Mouse (Mus musculus) kidney, adult 9 months (tissue): ENCODE measurements around the gene Ankdd1b.
A peak's percentile ranks its signal among the peaks of the same experiment; 100 is the strongest.

Source experiments
- DNase-seq: peaks from one replicate; pipeline ENCODE4 v3.0.0; 2022

Ankdd1b gene

DNA sequence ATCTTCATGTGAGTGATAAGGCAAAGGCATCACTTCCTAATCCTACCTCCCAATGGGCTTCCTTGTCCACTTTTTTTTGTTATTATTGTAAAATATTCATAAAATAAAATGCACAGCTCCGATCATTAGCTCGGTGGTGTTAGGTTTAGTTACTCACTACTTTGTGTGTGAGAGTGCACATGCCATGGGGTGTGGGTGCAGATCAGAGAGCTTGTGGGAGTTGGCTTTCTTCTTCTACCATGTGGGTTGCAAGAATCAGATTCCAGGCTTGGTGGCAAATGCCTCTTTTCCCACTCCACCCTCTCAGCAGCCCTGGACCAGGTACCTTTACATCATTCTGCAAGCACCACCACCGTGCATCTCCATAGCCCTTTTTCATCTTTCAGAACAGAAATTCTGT lies 18.4 kb downstream of the Ankdd1b start:
- DNase-seq = no peak

DNA sequence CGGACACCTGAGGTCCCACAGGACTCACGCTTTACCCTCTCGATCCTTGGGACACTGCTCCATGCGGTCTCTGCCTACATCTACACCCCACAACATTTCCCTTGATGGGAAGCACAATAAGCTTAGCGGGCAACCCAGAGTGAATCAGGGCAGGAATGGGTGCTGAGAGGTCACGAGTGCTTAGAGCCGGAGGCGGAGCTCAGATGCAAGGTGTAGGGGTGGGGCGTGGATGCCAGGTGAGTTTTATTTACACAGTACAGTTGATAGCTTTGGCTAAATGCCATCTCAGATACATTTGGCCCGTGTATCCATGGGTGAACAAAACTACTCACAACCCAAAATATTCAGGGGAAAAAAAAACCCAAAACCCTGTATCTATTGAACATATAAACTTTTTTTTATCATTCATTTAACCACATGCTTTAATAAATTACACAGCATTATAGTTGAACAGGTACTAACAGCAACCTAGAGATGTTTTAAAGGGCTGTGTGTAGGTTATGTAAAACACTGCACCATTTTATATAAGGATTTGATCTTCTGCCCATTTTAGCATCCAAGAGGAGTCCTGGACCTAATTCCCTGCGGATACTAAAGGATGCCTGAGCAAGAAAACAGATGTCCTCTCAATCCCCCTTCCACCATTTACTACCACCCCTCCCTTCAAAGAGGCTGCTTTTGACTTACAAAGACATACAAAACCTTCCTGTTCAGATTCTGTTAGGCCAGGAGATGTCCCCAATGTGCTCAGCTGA lies 19.4 kb downstream of the Ankdd1b start:
- no peak for DNase-seq

DNA sequence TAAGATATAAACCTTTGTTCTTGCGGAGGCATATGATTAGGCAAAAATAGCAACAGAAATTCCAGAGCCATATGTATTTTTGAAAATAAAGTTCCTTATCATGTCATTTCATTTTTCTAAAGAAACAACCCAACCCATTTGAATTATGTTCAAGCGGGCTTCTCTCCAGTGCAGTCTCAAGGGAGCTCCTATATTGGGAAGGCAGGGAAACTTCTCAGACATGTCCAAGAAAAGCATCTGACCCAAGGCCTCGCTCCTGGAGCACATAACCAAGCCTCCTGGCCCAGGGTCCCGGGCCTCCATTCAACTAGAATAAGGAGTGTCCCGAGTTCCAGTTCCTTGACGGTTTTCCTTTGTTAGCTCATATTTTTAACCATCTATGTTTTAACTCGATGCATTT lies 20.1 kb downstream of the Ankdd1b start:
- DNase-seq = no peak

DNA sequence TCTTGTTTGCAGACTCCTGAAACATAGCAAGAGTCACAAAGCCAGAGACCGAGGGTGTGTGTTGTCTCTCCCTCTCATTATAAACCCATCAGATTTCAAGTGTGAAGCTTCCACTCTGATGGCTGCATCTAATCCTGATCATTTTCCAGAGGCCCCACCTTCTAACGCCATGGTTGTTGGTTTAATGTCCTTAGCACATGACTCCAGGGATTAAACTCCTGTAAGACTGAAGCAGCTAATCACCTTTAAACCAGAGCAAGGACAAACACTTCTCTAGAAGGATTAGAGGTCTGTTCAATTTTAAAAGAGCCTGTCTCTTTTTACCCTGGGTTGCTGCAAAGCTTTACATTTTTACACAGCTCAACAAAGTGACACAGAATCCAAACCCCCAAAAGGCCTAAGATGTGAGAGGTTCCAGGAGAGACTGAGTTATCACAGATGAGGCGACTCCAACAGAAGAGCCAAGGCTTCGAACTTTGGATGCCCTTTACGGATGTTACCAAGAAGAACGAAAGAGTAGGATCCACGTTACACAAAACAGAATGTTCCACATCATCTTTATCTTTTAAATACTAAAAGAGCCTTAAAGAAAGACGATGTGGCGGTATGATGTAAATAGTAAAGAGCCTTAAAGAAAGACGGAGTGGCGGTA lies 20.7 kb downstream of the Ankdd1b start:
- DNase-seq = no peak

GRCm38 (mm10) chr13:96440436-96440835 lies 30.6 kb downstream of the Ankdd1b start:
- no peak for DNase-seq

- no peak for DNase-seq
Measured at GRCm38 (mm10) chr13:96436921-96437320, 34.1 kb downstream of the Ankdd1b start.

- peak; percentile 66 for DNase-seq
Measured at GRCm38 (mm10) chr13:96435793-96436192, 35.2 kb downstream of the Ankdd1b start.

DNA sequence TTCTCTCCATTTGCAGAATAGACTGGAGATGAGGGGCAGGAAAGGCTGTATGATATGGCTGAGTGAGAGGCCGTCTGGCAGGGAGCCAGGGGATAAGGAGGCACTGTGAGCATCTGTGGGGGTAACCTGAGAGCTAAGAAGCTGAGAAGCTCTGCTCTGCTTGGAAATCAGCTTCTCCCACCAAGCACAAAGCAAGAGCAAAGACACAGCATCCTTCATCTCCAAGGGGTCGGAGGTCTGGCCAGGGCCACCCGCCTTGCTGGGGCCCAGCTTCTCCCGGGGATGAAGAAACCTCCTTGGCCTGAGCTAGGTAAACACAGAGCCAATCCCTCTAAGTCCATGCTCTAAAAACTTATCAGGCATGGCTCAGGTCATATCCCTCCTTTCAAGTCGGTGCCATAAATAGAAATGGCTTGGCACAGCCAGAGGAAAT lies 36.1 kb downstream of the Ankdd1b start:
- no peak for DNase-seq

- no peak for DNase-seq
Measured at GRCm38 (mm10) chr13:96433648-96434190, 37.3 kb downstream of the Ankdd1b start.

DNA sequence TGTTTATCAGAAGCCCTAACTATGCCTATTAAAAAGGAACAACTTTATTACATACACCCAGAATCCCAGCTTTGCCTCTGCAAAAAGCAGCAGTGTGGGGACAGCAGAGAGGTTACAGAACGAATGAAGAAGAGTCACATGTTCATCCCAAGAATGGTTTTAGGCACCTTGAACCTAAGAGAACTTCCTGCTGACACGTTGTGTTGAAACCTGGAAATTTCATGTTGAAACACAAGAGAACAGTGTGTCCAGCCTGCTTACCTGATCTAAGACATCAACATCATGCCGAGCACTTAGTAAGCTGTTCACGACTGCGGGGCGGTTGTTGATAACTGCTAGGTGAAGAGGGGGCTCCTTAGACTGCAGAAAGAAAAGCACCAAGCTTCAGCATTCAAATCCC lies 38.0 kb downstream of the Ankdd1b start:
- DNase-seq = no peak

DNA sequence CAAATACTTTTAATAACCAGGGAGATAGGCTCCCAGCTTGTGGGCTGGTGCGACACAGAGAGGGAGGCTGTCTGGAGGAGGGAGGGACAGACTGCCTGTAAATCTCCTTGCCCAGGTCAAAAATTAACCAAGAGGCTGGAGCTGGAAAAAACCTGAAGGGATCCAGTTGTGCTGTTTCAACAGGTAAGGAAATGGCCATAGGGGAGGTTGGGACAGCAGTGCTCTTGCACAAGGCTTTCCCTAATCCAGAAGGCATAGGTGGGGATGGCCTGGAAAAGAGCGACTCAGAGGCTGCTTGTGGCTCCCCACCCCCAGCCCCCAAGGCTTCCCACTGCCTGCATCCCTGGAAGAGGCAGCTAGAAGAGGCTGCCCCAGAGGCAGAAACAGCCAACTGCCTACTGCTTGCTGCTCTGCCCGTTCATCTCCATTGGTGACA lies 38.6 kb downstream of the Ankdd1b start:
- peak; percentile 91 for DNase-seq

DNA sequence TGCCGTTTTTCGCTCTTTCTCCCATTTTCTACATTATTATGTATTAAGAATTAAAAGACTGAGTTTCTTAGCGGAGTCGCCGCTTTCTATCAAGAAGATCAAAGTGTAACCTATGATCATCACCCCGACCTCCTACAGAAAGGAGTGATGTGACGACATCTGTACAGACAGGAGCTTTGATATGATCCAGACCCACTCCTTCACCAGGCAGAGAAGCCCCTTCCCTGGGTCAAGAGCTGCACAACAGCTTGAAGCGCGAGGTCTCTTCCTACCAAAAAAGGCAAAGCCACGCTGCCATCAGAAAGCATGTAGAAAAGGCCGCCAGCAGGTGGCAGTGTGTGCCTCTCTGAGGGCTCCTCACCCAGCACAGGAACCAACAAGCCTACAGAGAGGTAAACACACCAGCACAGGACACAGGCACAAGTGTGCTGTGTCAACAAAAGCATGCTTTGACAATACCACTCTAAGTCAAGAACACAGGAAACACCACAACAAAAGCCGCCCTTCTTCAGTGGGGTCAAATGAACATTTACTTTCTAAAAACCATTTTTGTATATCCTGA lies 39.3 kb downstream of the Ankdd1b start:
- peak; percentile 94 for DNase-seq

DNA sequence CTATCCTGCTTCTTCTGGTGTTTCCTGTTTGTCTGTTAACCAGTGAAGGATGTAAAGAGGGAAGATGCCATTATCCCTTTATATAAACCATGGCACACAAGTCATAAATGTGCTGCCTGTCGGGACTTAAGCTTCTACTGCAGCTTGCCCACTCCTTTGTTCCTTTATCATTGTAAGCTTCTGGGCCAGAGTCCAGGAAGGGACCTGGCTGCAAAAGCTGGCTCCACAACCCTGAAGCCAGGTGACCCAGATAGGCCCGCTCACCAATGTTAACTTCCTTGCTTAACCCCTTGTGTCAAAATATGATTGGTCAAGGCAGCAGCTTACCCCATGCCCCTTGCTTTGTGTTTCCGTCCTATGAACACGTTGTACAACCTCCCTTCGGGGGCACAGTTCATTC lies 42.5 kb downstream of the Ankdd1b start:
- no peak for DNase-seq

DNA sequence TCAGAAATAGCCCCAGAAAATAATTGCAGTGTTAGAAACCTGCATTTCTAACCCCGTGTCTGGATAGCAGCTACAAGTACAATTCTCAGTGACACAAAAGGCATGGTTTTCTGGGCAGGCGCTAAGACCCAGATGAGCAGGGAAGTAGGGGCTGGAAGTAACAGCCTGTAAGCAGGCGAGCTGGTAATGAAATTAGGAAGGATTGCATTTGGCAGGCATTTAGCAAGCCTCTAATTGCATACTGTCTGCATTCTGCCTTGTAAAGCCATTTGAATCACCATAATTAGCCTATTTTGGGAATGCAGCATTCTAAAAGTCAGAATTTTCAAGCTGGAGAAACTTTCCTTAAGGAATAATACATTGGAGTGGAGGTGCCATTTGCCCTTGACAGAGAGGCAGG lies 45.0 kb downstream of the Ankdd1b start:
- DNase-seq = no peak

- no peak for DNase-seq
Measured at GRCm38 (mm10) chr13:96424496-96425274, 46.3 kb downstream of the Ankdd1b start.

DNA sequence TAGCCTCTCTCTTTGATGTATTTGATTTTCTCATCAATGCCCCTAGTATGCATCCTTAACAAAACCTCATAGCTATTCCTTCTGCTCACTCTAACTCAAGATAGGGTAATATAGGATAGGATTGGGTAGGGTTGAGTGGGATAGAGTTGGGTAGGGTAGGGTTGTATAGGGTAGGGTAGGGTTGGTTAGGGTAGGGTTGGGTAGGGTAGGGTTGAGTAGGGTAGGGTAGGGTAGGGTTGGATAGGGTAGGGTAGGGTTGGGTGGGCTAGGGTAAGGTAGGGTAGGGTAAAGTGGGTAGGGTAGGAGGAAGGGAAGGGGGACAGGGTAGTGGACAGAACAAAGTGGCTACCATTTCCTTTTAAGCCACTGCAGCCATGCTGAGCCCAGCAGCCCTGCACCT lies 49.8 kb downstream of the Ankdd1b start:
- DNase-seq = no peak

DNA sequence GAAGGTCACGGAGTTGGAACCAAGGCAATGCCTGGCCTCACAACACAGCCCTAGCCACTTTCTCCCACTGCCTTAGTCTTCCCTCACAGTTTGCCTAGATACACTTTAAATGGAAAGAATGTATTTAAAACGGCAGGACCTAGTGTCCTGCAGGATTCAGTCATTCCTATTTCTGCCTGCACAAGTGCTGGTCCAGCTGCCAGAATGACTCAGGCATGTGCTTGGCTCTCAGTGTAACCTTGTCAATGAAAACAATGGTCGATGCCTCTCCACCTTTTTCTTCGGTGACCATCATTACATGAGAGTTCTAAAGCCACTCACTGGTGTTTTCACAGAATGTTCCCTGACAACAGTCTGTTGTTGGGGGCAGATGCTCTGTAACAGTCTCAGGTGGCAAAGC lies 52.5 kb downstream of the Ankdd1b start:
- no peak for DNase-seq

DNA sequence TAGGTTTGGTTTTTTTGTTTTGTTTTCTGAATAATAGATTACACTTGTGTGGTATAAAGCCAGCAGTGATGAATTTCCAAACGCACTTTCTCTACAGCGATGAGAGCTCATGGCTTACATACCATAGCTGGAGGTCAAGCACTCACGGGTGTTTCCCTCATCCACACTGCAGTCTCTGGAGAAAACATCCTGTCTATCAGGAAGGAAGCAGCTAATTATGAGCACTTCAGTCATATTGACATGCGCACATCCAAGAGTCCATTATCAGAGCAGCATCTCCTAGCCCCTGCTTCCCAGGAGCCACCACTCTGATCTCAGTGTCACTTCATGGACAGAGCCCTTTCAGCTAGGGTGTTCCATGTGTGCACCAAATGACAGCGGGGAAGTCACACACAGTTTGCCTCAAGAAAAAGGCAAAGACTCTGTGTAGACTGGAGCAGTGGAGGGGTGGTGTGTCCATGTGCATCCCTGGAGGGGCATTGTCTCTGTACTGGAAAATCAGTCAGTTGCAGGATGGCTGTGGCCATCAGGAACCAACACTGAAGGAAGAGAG lies 53.7 kb downstream of the Ankdd1b start:
- DNase-seq = no peak

DNA sequence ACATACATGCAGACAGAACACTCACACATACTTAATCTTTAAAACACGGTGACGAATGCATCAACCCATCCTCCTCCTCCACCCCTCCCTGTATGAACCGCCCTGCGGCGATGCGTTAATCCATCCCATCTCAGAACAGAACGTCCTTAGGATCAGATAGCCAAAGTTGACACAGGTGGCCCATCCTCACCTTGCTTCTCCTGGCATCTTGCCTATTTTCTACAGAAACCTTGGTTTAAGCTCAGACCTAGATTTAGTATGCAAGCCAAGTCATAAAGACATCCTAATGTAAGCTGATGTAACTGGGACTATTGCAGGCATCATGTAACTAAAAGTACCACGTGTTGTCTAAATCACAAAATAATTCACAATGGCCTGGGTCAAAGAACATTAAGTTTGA lies 54.6 kb downstream of the Ankdd1b start:
- no peak for DNase-seq

DNA sequence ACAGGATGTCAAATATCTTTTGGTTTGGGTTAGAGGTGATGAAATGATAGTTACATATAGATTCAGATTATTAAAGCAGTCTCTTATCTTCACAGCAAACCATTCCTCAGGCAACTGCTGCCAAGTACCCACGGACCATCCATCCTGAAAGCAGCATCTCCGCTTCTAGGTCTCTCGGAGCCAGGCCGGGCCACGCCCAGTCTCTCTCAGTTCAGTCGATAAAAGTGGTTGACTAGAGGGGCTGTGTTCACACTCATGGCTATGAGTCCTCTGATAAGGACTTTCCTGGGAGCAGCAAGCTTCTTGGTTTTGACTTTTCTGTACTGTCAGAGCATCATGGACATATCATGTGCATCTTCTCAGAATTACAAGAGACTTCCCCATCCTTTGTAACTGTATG lies 56.6 kb downstream of the Ankdd1b start:
- DNase-seq = no peak

- DNase-seq = no peak
Measured at GRCm38 (mm10) chr13:96408786-96409185, 62.2 kb downstream of the Ankdd1b start.

GRCm38 (mm10) chr13:96407040-96407439 lies 64.0 kb downstream of the Ankdd1b start:
- peak; percentile 29 for DNase-seq

GRCm38 (mm10) chr13:96405518-96405917 lies 65.5 kb downstream of the Ankdd1b start:
- DNase-seq = no peak
